Mouse (Mus musculus): ENCODE results near the gene Tex16.

The Tex16 gene

DNA sequence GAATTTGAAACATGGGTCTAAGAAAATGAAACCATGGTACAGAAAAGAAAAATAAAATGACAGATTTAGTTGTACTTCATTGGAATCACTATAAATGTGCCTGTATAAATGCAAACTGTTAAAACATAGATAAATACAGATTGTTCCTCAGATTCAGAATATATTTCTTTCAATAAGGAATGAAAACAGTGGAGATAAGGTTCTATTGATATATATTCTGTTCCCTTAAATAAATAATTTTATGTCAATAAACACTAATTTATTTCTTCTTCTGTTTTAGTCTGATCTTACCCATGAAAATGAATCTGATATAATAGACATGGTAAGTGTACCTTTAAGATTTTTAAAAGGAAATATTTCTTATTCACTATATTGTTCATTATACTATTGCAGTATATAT, at the start of gene Tex16:
Tex16 (plus strand) TSS at position 301 of the 400 bp plus-strand sequence.
- DNase-seq (ENCODE audit: inconsistent age in 2 of 2, low spot score in 1 of 2): no peak

DNA sequence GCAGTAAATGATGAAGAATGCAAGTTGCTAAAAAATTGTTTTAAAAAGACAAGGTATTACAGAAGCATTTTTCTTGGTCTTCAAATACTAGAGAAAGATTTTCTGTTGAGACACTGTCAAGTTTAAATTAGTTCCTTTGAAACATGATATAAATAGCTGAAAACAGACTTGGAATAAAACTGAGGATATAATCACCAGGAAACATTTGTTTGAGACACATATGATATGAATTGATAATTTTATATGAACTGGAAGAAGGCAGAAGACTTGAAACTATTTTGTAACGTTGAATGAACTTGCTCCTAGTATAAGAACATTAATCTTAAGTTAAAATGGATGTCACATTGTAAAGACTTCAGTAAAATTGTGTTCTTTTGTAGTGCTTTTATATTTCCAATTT, 11.1 kb upstream of the Tex16 start:
- no peak for DNase-seq (ENCODE audit: inconsistent age in 2 of 2, low spot score in 1 of 2)

Data from adrenal gland, adult (tissue).